Mouse (Mus musculus): ENCODE measurements around the gene Atg101. TPM values are rescaled to one million over a fixed set of nuclear protein-coding genes. Genes with fewer than 3 reads are reported as not detected.

Atg101 gene
- polyA plus RNA-seq, 1 experiment from 2014 or later, result 62.0 TPM

DNA sequence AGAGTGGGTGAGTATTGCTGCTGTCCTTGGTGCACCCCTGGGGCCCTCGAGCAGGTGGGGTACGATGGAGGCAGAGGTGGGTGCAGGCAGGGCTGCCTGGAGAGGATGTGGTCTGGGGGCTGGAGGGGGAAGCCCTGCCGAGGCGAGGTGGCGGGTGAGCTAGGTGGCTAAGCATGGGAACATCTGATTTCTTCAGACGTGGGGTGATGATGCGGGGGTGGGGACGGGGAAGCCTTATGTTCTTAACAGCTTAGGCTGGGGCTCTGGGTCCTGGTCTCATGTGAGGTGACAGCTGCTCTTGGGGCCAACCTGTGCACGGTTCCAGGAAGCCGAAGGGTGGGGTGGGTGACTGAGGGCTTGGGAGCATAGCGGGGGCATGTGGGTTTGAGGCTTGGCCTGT lies 25.7 kb upstream of the Atg101 start:
- WGBS, result 84% methylated on average over 11 of the region's 11 CpGs
- no peak overlapping the region for H3K9ac ChIP-seq
- no peak overlapping the region for H3K4me2 ChIP-seq (replicated peaks)
- no peaks in the 10 kb centered on the region for H3K9me3 ChIP-seq
- H3K4me3 ChIP-seq (replicated peaks), result no peak overlapping the region
- peaks cover 38% of the 10 kb centered on the region for H3K4me1 ChIP-seq (replicated peaks)
- ATAC-seq, result no peak
- H3K36me3 ChIP-seq, result no peaks in the 10 kb centered on the region
- H3K27me3 ChIP-seq (replicated peaks), result no peaks in the 10 kb centered on the region
- no peak overlapping the region for H3K27ac ChIP-seq

DNA sequence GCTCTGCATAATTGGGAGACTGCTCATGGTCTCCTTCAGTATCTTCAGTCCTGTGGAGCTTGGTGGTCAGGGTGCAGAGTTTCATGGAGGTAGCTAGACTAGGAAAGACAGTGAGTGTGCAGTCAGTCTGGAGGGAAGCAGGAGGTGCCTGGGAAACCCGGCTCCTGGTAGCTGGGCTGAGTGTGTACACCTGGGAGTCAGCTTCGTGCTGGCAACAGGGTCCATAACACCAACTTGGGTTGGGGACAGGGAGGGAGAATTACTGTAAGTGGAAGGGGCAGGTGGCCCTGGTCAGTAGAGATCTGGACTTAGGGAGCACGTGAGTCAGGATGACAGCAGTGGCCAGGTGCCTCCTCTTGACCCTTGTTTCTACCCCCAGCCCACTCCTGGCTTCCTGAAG lies 24.1 kb upstream of the Atg101 start:
- Histone ChIP-seq H3K27ac (peak overlapping the region; percentile 89), H3K4me3 (replicated peaks) (no peak overlapping the region), H3K4me1 (replicated peaks) (peaks cover 30% of the 10 kb centered on the region), H3K27me3 (replicated peaks) (no peaks in the 10 kb centered on the region), H3K9me3 (no peaks in the 10 kb centered on the region), H3K4me2 (replicated peaks) (no peak overlapping the region), H3K9ac (no peak overlapping the region), H3K36me3 (no peaks in the 10 kb centered on the region)
- no peak for ATAC-seq
- 70% methylated on average over 3 of the region's 3 CpGs for WGBS

DNA sequence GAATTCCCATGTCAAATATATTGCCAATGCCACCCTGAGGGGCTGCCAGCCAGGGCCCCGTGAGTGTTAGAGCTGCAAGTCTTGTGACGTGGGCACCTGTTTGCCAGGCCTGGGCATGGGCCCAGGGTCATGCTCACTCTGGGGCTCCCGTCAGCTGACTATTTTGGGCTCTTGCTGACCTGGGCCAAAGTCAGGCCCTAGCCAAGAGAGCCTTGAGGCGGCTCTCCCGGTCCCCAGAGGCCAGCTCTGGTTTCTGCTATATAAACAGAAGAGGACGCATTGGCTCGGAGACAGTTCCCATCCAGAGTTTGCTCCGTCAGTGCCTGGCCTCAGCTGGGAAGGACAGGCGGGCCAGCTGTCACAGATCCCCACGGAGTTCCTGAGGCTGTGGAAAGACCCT lies 23.7 kb upstream of the Atg101 start:
- ATAC-seq, result no peak
- Histone ChIP-seq H3K9me3 (no peaks in the 10 kb centered on the region), H3K27me3 (replicated peaks) (no peaks in the 10 kb centered on the region), H3K4me2 (replicated peaks) (0 out of 2 replicates have a peak overlapping the region, but pooled peaks have one; percentile 5), H3K4me1 (replicated peaks) (peaks cover 29% of the 10 kb centered on the region), H3K4me3 (replicated peaks) (no peak overlapping the region), H3K36me3 (no peaks in the 10 kb centered on the region), H3K9ac (no peak overlapping the region), H3K27ac (peak overlapping the region; percentile 89)
- WGBS, result 38% methylated on average over 10 of the region's 10 CpGs

DNA sequence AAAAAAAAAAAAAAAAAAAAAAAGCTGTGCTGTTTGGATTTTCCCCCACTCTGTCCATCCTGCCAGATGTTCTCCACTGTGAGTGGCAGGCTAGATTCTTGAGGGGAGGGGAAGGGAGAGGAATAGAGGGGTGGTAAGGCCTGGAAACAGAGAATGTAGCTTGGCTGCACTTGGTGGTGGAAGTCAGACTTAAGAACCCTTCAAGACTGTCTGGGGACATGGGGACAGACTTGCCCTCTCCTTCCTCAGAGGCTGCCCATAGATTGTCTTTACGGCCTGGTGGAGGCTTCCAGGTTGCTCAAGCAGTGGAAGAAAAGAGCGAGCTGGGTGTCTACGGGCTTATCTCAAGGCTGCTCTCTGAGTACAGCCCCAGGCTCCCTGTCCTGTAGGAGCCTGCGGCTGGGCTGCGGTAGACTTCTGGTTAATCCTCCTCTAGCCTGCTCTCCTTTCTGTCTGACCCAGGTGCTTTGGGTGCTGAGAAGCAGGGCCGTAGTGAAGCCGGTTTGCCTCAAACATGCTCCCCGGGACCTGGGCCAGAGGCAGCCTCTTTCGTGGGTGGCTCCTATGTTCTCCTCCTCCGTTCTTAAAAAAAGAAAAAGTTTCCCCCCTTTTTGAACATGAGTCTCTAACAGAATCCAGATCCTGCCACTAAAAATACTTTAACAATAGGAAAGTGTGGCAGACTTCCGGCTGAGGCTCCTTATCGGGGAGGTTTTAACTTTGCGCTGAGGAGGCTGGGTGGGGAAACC lies 23.0 kb upstream of the Atg101 start:
- Histone ChIP-seq H3K36me3 (no peaks in the 10 kb centered on the region), H3K4me1 (replicated peaks) (peaks cover 34% of the 10 kb centered on the region), H3K9me3 (no peaks in the 10 kb centered on the region), H3K9ac (no peak overlapping the region), H3K4me3 (replicated peaks) (no peak overlapping the region), H3K27me3 (replicated peaks) (no peaks in the 10 kb centered on the region), H3K4me2 (replicated peaks) (peak overlapping the region; percentile 15; the same call in 1 of the 2 replicates), H3K27ac (peak overlapping the region; percentile 89)
- ATAC-seq, result 0 out of 2 replicates have a peak, but pooled peaks have one; percentile 36
- 39% methylated on average over 13 of the region's 13 CpGs for WGBS

DNA sequence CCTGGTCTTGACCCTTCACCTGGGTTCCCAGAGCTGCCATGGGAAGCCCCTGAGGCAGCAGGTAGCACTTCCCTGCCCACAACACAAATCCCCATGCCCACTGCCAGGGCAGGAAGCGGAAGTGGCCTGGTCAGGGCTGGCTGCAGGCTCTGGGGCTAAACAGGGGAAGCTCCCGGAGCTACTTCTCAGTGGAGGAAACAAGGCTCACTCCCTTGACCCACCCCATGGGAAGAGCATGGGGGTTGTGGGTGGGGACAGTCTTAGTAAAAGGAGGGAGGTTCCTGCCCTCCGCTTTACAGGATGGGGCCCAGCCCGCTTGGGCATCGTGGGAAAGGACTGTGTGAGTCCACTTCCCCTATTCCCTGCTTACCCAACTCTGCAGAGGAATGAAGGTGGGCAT lies 21.6 kb upstream of the Atg101 start:
- Histone ChIP-seq H3K4me2 (replicated peaks) (no peak overlapping the region), H3K27me3 (replicated peaks) (no peaks in the 10 kb centered on the region), H3K27ac (no peak overlapping the region), H3K36me3 (no peaks in the 10 kb centered on the region), H3K9me3 (no peaks in the 10 kb centered on the region), H3K9ac (no peak overlapping the region), H3K4me1 (replicated peaks) (peaks cover 46% of the 10 kb centered on the region), H3K4me3 (replicated peaks) (no peak overlapping the region)
- no peak for ATAC-seq
- 54% methylated on average over 5 of the region's 5 CpGs for WGBS

DNA sequence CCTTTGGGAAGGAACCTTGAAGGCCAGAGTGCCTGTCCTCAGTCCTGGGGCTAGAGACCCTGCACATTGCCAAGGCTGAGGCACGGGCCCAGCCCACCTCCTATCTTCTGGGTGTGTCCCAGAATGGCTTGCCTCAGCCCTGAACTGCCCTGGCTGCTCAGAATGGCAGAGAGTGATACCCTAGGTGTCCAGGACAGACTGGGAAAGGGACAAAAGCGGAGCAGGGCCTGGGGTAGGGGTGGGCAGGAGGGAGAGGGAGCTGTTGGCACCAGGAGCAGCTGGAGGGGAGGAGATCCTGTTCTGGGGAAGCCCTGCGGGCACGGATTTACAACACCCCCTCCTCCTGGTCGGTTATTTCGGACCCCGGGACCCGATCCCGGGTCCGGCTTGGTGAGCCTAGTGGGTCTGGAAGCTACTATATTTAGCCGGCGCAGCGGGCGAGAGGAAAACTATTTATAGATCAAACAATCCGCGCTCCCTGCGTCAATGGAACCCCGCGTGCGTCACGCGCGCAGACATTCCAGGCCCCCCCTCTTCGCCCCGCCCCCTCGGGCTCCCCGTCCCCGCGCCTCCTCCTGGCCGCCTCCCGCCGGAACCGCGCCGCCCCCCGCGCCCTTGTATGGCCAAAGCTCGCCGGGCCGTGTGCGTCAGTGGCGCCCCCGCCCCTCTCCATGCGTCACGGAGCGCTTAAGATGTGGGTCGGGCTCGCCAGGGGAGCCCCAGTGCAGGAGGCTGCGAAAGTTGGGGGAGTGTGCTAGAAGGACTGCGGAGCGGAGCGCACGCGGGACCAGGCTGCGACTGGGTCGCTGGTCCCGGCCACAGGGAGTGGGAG lies 17.7 kb upstream of the Atg101 start:
- peak overlapping the region; percentile 67 for H3K27ac ChIP-seq
- WGBS, result 1% methylated on average over 46 of the region's 57 CpGs
- 0 out of 2 replicates have a peak, but pooled peaks cover 6% of the 10 kb centered on the region for H3K36me3 ChIP-seq
- H3K4me1 ChIP-seq (replicated peaks), result peaks cover 35% of the 10 kb centered on the region
- peak; percentile 91 for ATAC-seq
- peak overlapping the region; percentile 55 for H3K4me3 ChIP-seq (replicated peaks)
- no peaks in the 10 kb centered on the region for H3K27me3 ChIP-seq (replicated peaks)
- peak overlapping the region; percentile 55 for H3K9ac ChIP-seq
- no peaks in the 10 kb centered on the region for H3K9me3 ChIP-seq
- H3K4me2 ChIP-seq (replicated peaks), result peak overlapping the region; percentile 96

DNA sequence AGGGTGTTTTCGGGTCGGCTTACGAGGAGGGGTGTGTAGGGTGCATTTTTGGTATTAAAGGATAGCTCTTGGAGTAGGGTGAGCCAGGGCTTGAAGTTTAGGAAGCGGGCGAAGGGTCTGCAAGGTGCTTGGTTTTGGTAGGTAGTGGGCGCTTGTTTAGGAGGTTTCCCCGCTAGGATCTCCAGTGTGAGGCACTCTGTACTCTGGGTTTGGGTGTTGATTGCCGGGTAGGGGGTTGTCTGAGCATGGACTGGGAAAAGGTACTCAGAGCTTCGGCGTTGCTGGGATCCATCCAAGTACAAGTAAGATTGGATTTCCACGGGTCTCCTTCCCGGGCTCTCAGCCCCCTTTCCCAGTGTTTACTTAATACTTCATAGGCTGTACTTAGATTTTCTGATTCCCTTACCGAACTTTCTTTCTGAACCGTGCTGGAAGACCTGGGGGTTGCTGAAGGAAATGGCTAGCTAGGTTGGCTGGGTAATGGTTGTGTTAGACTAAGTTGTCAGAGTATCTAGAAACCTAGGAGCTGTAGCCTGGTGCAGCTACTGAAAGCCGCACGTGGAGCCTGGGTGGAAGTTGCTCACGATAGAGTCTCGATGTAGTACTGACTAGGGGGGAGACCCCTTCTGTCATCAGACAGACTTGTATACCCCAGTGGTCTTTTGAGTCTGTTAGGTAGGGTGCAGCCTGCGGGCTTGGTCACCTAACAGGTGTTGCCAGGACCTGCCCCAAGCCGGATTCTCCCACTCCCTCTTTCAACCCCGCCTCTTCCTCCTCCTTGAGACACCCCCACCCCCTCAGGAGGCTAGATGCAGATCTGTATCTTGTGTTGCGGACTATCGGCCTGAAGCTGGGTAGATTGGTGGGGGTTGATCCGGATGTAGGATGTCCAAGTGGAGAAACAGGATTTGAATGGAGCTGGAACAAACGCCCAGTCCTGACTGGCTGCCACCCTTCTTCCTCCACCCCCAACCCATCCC lies 16.7 kb upstream of the Atg101 start:
- WGBS, result 2% methylated on average over 25 of the region's 25 CpGs
- peak overlapping the region; percentile 96 for H3K4me2 ChIP-seq (replicated peaks)
- peak overlapping the region; percentile 55 for H3K4me3 ChIP-seq (replicated peaks)
- H3K27me3 ChIP-seq (replicated peaks), result no peaks in the 10 kb centered on the region
- no peaks in the 10 kb centered on the region for H3K9me3 ChIP-seq
- H3K27ac ChIP-seq, result peak overlapping the region; percentile 67
- peak; percentile 6 for ATAC-seq
- 0 out of 2 replicates have a peak, but pooled peaks cover 9% of the 10 kb centered on the region for H3K36me3 ChIP-seq
- peaks cover 29% of the 10 kb centered on the region for H3K4me1 ChIP-seq (replicated peaks)
- peak overlapping the region; percentile 55 for H3K9ac ChIP-seq

DNA sequence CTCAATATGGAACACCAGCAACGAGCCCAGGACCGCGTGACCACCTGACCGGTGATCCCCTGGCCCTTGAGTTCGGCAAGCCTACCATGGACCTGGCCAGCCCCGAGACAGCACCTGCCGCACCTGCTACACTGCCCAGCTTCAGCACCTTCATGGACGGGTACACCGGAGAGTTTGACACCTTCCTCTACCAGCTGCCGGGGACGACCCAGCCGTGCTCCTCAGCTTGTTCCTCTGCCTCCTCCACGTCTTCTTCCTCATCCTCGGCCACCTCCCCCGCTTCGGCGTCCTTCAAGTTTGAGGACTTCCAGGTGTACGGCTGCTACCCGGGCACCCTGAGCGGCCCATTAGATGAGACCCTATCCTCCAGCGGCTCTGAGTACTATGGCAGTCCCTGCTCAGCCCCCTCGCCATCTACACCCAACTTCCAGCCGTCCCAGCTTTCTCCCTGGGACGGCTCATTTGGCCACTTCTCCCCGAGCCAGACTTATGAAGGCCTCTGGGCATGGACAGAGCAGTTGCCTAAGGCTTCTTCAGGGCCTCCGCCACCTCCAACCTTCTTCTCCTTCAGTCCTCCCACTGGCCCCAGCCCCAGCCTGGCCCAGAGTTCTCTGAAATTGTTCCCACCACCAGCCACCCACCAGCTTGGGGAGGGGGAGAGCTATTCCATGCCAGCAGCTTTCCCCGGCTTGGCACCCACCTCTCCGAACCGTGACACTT lies 13.8 kb upstream of the Atg101 start:
- Histone ChIP-seq H3K9me3 (no peaks in the 10 kb centered on the region), H3K27ac (no peak overlapping the region), H3K9ac (no peak overlapping the region), H3K36me3 (peaks cover 18% of the 10 kb centered on the region; the same call in 1 of the 2 replicates), H3K4me2 (replicated peaks) (no peak overlapping the region), H3K4me1 (replicated peaks) (peaks cover 26% of the 10 kb centered on the region), H3K4me3 (replicated peaks) (no peak overlapping the region), H3K27me3 (replicated peaks) (no peaks in the 10 kb centered on the region)
- ATAC-seq, result no peak
- WGBS, result 89% methylated on average over 29 of the region's 29 CpGs

DNA sequence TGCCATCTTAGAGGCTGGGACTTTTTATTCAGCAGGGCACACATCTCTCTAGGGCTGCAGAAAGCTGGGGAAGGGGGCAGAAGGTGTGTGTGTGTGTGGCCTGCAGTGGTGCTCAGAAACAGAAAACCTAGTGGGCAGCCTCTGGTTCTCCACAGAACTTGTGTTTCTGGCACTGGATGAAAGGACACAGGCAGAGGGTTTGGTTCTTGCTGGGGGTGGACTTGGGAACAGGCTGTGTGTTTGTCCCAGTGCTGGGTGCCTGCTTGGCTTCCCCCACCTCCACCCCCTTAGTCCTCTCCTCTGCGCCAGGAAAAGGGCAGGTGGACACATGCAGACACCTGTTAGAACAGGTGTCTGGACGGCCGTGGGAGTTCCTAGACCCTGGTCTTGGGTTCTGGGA lies 13.0 kb upstream of the Atg101 start:
- no peak overlapping the region for H3K4me3 ChIP-seq (replicated peaks)
- WGBS, result 86% methylated on average over 3 of the region's 3 CpGs
- H3K9ac ChIP-seq, result no peak overlapping the region
- no peaks in the 10 kb centered on the region for H3K9me3 ChIP-seq
- peaks cover 20% of the 10 kb centered on the region for H3K4me1 ChIP-seq (replicated peaks)
- peaks cover 18% of the 10 kb centered on the region; the same call in 1 of the 2 replicates for H3K36me3 ChIP-seq
- no peak for ATAC-seq
- H3K27me3 ChIP-seq (replicated peaks), result no peaks in the 10 kb centered on the region
- no peak overlapping the region for H3K4me2 ChIP-seq (replicated peaks)
- H3K27ac ChIP-seq, result no peak overlapping the region

DNA sequence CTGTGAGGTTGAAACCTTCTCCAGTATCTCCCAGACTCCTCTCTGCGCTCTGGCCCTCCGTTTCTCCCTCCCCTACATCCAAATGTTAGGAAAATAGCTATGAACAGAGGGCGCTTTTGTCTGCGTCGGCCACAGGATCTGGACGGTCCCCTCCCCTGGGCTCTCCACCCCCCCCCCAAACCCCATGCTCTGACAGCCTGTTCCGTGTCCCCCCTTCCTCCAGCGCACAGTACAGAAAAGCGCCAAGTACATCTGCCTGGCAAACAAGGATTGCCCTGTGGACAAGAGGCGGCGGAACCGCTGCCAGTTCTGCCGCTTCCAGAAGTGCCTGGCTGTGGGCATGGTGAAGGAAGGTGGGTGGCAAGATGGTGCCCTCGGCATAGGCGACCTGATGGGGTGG lies 12.6 kb upstream of the Atg101 start:
- Histone ChIP-seq H3K4me1 (replicated peaks) (peaks cover 20% of the 10 kb centered on the region), H3K9ac (no peak overlapping the region), H3K27ac (no peak overlapping the region), H3K27me3 (replicated peaks) (no peaks in the 10 kb centered on the region), H3K4me2 (replicated peaks) (no peak overlapping the region), H3K4me3 (replicated peaks) (no peak overlapping the region), H3K36me3 (peaks cover 18% of the 10 kb centered on the region; the same call in 1 of the 2 replicates), H3K9me3 (no peaks in the 10 kb centered on the region)
- 88% methylated on average over 15 of the region's 15 CpGs for WGBS
- ATAC-seq, result no peak

DNA sequence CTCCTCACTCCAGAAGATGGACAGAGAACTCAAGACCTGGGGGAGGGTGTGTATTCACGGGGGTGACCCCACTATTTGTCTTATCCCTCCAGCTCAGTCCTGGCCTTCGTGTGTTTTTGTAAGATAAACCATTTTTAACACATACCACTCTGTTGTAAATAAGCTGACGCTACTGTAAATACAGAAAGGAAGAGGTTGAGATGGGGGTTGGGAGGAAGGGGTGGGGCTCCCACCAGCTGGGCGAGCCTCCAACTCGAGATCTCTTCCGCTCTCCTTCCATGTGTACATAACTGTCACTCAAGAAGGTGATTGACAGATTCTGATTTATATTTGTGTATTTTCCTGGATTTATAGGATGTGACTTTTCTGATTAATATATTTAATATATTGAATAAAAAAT lies 9.7 kb upstream of the Atg101 start:
- Histone ChIP-seq H3K4me2 (replicated peaks) (no peak overlapping the region), H3K27ac (no peak overlapping the region), H3K4me3 (replicated peaks) (no peak overlapping the region), H3K27me3 (replicated peaks) (no peaks in the 10 kb centered on the region), H3K36me3 (peaks cover 18% of the 10 kb centered on the region; the same call in 1 of the 2 replicates), H3K4me1 (replicated peaks) (peaks cover 29% of the 10 kb centered on the region), H3K9ac (no peak overlapping the region), H3K9me3 (no peaks in the 10 kb centered on the region)
- 37% methylated on average over 6 of the region's 6 CpGs for whole genome bisulfite sequencing
- no peak for ATAC-seq

All from intestine, embryonic 15.5 days (tissue).